Mouse (Mus musculus) liver, embryonic 14.5 days (tissue): ENCODE measurements at regions not wholly inside any gene's neighbourhood (a gene's known extent, or its start where the extent isn't known, plus 50 kb on each side); places are given as distances from the start of the nearest gene placed in this dataset.

Experiments used
- CTCF ChIP-seq: IDR thresholded peaks from 2 replicates; pipeline ENCODE4 v1.5.1; 2016; ENCODE audit warnings: antibody characterized with exemption, low read depth, control low read depth
- EP300 ChIP-seq: IDR thresholded peaks from 2 replicates; pipeline ENCODE4 v1.6.1; 2016; ENCODE audit warnings: antibody characterized with exemption, low read depth

- TF ChIP-seq CTCF: no peak
- no peak for TF ChIP-seq EP300
Measured at GRCm38 (mm10) chr6:140883651-140884050, 154.6 kb downstream of the Gm11077 start.
